Mouse (Mus musculus) CD4-positive, CD25-positive, alpha-beta regulatory T cell (primary cell): Measurements from ENCODE around the gene Hadhb. TPM values are rescaled to one million over a fixed set of nuclear protein-coding genes. Genes with fewer than 3 reads are reported as not detected.

Experiments used
- polyA plus RNA-seq: library from polyadenylated mRNA; unstranded; fragments of 100-300 nt; shearing (Covaris generic); gene quantifications from one replicate; pipeline ENCODE4 v1.2.1, GENCODE M21; 2017

Gene Hadhb
- polyA plus RNA-seq = 189 TPM

GRCm38 (mm10) chr5:30154474-30155394, at the start of gene Hadhb, which contains the start of gene Hadha:
Gene Hadhb (plus strand): TSS chr5:30155248.
Gene Hadha (minus strand): TSS chr5:30155162.

DNA sequence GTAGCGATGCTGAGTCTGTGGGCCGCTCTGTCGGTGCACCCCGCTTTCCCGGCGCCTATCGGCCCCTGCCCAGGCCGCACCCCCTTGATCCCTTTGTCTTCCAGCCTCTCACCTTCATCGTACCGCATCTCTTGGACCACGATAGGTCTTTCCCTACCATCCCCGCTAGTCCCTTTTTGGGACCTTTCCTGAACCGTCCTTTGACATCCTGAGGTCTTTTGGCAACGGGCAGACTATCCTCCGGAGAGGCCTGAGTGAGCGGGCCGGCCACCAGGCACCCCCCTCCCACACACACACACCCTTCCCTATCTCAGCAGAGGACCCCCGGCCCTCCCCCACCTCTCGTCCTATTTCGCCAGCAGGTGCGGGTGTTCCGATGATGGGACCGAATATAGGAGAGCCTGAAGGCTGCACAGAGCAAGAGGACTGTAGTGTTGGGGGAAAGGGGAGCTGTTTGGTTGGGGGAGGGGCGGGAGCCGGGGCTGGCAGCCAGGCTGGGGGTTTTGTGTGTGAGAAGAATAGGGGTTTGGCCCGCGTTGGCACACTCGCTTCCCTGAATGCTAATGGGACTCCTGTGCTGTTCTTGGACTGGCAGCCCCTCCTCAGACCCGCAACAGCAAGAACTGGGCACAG, 49.3 kb upstream of the Hadhb start, which contains the start of gene 3110082J24Rik:
Gene 3110082J24Rik, minus strand, starts transcription at position 419 of the 633 bp plus-strand sequence.

DNA sequence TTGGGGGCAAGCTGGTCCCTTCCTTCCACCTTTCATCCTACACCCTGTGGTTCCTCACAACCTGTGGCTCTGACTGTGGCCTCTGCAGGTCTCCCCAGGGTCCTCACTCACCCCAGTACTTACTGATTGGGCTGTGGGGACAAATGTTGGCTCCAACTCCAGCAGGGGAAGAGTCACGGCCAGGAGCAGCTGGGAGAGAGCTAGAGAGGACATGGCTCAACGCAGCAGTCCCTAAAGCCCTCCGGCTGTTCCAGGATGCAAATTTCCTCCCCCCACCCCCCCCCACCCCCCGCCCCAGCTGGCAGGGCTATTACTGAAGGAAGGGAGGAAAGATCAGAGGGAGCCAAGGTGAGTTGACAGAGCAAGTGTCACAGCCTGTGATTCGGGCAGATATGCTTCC, 50.4 kb downstream of the Hadhb start, which contains the start of gene Adgrf3:
Gene Adgrf3, minus strand, starts transcription at position 230 of the 400 bp plus-strand sequence.

GRCm38 (mm10) chr5:30232271-30232971, 77.4 kb downstream of the Hadhb start, which contains the start of gene Selenoi:
Gene Selenoi (plus strand): TSS chr5:30232581.

Other genes with a start within 250 kb of the Hadhb start
- gene Il6, start 142.1 kb upstream of the Hadhb start, polyA plus RNA-seq = 0.19 TPM
- gene Tyms, start 81.6 kb upstream of the Hadhb start, polyA plus RNA-seq = 31.5 TPM
- 0.11 TPM for gene Garem2, start 50.1 kb upstream of the Hadhb start, polyA plus RNA-seq
- gene 3110082J24Rik, start 49.2 kb upstream of the Hadhb start, polyA plus RNA-seq = not detected
- 105 TPM for gene Hadha, start 86 bp upstream of the Hadhb start, polyA plus RNA-seq
- gene Adgrf3, start 50.5 kb downstream of the Hadhb start, polyA plus RNA-seq = not detected
- 19.4 TPM for gene Selenoi, start 77.3 kb downstream of the Hadhb start, polyA plus RNA-seq
- gene Drc1, start 126.1 kb downstream of the Hadhb start, polyA plus RNA-seq = 8.9 TPM